Mouse (Mus musculus) adrenal gland, adult 10 weeks (tissue): ENCODE data around the gene Dcpp2. TPM values are rescaled to one million over a fixed set of nuclear protein-coding genes. Genes with fewer than 3 reads are reported as not detected.

Experiments used
- polyA plus RNA-seq: library from polyadenylated mRNA; stranded (reverse); fragments of 350-450 nt; fragmentation: Illumina TruSeq; extraction: RNeasy Lipid Tissue Mini Kit (QIAGEN cat#74804); gene quantifications from one replicate; pipeline ENCODE4 v1.2.3, GENCODE M21; 2014; ENCODE audit warnings: low read depth, low replicate concordance

Gene Dcpp2
- polyA plus RNA-seq = not detected

DNA sequence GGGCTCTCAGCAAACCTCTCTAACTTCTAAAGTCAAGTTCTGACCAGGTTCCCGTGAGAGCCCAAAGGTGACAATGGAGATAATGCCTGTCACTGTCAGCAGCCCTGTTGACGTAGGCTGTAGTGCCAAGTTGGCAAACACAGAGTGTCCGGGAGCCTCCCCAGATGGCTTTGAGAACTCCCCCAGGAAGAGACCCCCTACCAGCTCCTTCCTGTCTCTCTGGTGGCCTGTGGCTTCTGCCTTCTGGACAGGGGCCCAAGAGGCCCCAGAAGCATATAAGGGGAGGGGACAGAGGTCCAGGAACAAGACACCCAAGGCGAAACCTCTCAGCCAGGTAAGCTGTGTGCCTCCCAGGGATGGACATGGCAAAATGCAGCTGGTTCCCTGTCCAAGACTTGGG, at the start of gene Dcpp2, which contains the start of gene Dcpp1:
Dcpp2 (plus strand) TSS at position 305 of the 400 bp plus-strand sequence.
Dcpp1 (plus strand) TSS at position 301 of the 400 bp plus-strand sequence.

DNA sequence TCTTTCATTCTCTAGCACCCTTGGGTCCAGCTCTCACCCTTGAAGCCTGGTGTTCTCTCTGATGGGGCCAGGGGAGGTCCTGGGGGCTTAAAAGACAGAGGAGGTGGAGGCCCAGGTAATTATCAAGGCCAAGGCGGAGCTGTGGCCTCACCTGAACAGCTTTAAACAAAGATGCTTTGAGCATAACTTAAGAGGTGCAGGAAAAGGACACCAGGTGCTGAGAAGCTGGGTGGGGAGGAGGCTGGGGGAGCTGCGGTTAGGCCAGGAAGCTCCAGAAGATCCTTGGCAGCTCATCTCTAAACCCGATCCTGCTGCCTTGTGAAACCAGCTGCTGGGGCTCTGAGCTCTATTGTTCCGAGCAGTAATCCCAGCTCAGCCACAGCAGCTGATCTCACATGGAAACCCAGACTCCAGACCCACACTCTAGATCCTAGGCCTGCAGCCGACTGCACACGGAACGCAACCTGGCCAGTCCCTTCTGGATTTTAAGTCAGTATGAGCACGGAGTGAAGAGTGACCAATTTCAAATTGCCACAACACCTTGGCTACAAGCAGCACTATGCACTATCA, 44.6 kb upstream of the Dcpp2 start, which contains the start of gene Prss33:
Prss33 (minus strand) TSS at position 51 of the 570 bp plus-strand sequence.

DNA sequence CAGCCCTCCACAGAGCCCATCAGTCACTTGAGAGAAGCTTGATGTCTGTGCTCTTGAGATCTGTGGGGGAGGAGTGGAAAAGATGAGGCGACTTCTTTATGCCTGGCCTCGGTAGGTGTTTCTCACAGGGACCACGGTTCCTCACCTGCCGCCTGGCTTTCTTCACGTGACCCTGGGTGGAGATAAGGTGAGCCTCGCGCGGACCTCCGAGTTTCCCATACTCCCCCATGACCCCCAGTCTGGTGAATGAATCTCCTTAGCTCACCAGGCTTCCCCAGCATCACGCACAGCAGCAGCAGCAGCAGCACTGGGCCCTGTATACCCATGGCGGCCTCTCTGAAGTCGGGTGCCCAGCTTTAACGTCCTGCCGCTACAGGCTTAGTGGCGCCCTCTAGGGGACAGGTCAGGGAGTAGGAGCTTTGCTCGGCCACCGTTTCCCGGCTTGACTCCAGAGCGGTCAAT, 36.8 kb upstream of the Dcpp2 start, which contains the start of the genes Prss32 and Prss41:
Prss32 (plus strand) TSS at position 44 of the 462 bp plus-strand sequence.
Prss41 (minus strand) TSS at position 361 of the 462 bp plus-strand sequence.

DNA sequence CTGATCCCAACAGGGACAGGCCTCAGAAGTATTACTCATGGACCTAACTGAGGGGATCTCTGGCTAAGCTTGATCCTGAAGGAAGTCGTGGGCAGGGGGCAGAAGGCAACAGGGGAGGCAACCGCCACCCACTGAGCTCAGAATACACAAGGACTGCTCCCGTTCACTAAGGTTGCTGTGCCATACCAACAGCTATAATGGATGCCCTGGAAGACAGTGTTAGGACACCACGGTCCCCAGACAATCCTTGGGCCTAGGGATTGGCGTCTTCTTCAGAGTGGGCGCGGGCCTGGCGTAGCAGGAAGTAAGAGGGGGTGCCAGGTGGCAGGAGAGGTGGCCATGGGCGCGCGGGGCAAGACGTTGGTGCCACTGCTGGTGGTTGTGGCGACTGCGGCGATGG, 12.9 kb upstream of the Dcpp2 start, which contains the start of gene Prss21:
Prss21 (plus strand) TSS at position 301 of the 400 bp plus-strand sequence.

DNA sequence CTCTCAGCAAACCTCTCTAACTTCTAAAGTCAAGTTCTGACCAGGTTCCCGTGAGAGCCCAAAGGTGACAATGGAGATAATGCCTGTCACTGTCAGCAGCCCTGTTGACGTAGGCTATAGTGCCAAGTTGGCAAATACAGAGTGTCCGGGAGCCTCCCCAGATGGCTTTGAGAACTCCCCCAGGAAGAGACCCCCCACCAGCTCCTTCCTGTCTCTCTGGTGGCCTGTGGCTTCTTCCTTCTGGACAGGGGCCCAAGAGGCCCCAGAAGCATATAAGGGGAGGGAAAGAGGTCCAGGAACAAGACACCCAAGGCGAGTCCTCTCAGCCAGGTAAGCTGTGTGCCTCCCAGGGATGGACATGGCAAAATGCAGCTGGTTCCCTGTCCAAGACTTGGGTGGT, 36.5 kb downstream of the Dcpp2 start, which contains the start of gene Dcpp3:
Dcpp3 (plus strand) TSS at position 301 of the 400 bp plus-strand sequence.

DNA sequence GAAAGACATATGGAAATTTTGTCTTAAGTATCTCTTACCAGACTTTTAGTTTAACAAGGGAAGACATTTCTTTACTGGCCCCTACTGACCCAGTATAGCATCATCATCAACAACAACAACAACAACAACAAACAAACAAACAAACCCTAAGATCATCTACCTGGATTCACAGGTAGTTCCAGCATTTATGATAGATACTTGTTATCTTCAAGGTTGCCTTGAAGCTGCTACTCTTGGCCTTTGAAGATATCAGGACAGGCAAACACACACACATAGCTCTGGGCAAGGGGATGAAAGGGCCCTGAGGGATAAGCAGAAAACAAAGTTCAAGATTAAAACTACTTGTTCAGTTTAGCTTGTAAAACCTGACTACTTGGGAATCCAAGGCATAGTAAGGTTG, 60.7 kb downstream of the Dcpp2 start, which contains the start of gene Sbp:
Sbp (plus strand) TSS at position 301 of the 400 bp plus-strand sequence.

Other genes starting within 250 kb of the Dcpp2 start
- gene Mmp25, start 235.6 kb upstream of the Dcpp2 start, polyA plus RNA-seq = not detected
- not detected for gene Bicdl2, start 220.4 kb upstream of the Dcpp2 start, polyA plus RNA-seq
- 11.7 TPM for gene Hcfc1r1, start 207.3 kb upstream of the Dcpp2 start, polyA plus RNA-seq
- gene Thoc6, start 207.0 kb upstream of the Dcpp2 start, polyA plus RNA-seq = 3.1 TPM
- gene Tnfrsf12a, start 203.4 kb upstream of the Dcpp2 start, polyA plus RNA-seq = 4.1 TPM
- gene Cldn6, start 201.6 kb upstream of the Dcpp2 start, polyA plus RNA-seq = not detected
- gene Cldn9, start 196.9 kb upstream of the Dcpp2 start, polyA plus RNA-seq = not detected
- 0.58 TPM for gene 1520401A03Rik, start 158.1 kb upstream of the Dcpp2 start, polyA plus RNA-seq
- not detected for gene Pkmyt1, start 154.5 kb upstream of the Dcpp2 start, polyA plus RNA-seq
- 3.3 TPM for gene Paqr4, start 140.0 kb upstream of the Dcpp2 start, polyA plus RNA-seq
- not detected for gene Kremen2, start 135.0 kb upstream of the Dcpp2 start, polyA plus RNA-seq
- gene Flywch1, start 109.3 kb upstream of the Dcpp2 start, polyA plus RNA-seq = 1.2 TPM
- 1.0 TPM for gene Flywch2, start 94.8 kb upstream of the Dcpp2 start, polyA plus RNA-seq
- gene Srrm2, start 90.3 kb upstream of the Dcpp2 start, polyA plus RNA-seq = 189 TPM
- gene Elob, start 51.7 kb upstream of the Dcpp2 start, polyA plus RNA-seq = 32.6 TPM
- not detected for gene Prss33, start 44.8 kb upstream of the Dcpp2 start, polyA plus RNA-seq
- not detected for gene Prss32, start 37.0 kb upstream of the Dcpp2 start, polyA plus RNA-seq
- gene Prss41, start 36.7 kb upstream of the Dcpp2 start, polyA plus RNA-seq = not detected
- not detected for gene Prss21, start 12.8 kb upstream of the Dcpp2 start, polyA plus RNA-seq
- gene Dcpp1, start within 50 bp of the Dcpp2 start, polyA plus RNA-seq = not detected
- gene Dcpp3, start 36.6 kb downstream of the Dcpp2 start, polyA plus RNA-seq = not detected
- gene Sbp, start 60.8 kb downstream of the Dcpp2 start, polyA plus RNA-seq = not detected
- gene Sbpl, start 74.4 kb downstream of the Dcpp2 start, polyA plus RNA-seq = not detected
- gene Prss30, start 99.7 kb downstream of the Dcpp2 start, polyA plus RNA-seq = not detected
- gene Prss22, start 117.2 kb downstream of the Dcpp2 start, polyA plus RNA-seq = not detected
- not detected for gene Prss27, start 157.3 kb downstream of the Dcpp2 start, polyA plus RNA-seq
- gene Kctd5, start 192.6 kb downstream of the Dcpp2 start, polyA plus RNA-seq = 26.7 TPM